Mouse (Mus musculus) midbrain, embryonic 10.5 days (tissue): ENCODE data around the gene Macf1. TPM values are rescaled to one million over a fixed set of nuclear protein-coding genes. Genes with fewer than 3 reads are reported as not detected.
A peak's percentile ranks its signal among the peaks of the same experiment; 100 is the strongest.
"Not testable (repeated sequence)": the region's sequence is repeated elsewhere in the genome, so short reads cannot be mapped to it uniquely, and the experiment has no call there.

Experiments used
- DNase-seq: peaks from one replicate; pipeline ENCODE4 v3.0.0-alpha.2; 2017; ENCODE audit warnings: low spot score
- H3K27ac ChIP-seq: fragments of 300-500 bp; sonication (generic); replicated peaks from 2 replicates; pipeline ENCODE4 v1.5.1; 2016; ENCODE audit warnings: mild to moderate bottlenecking
- H3K27me3 ChIP-seq: fragments of 300-500 bp; sonication (generic); 2 replicates; pipeline ENCODE4 v1.6.1; 2016; ENCODE audit warnings: low read depth, mild to moderate bottlenecking; ENCODE audit not compliant: poor library complexity, severe bottlenecking
- H3K36me3 ChIP-seq: fragments of 300-500 bp; sonication (generic); 2 replicates; pipeline ENCODE4 v1.6.1; 2016; ENCODE audit warnings: mild to moderate bottlenecking, moderate library complexity
- H3K4me1 ChIP-seq: fragments of 300-500 bp; sonication (generic); 2 replicates; pipeline ENCODE4 v1.6.1; 2016
- H3K4me3 ChIP-seq: fragments of 300-500 bp; sonication (generic); 2 replicates; pipeline ENCODE4 v1.5.1; 2016; ENCODE audit warnings: mild to moderate bottlenecking, moderate library complexity
- H3K9me3 ChIP-seq: fragments of 300-500 bp; sonication (generic); replicated peaks from 2 replicates; pipeline ENCODE4 v1.6.1; 2016; ENCODE audit warnings: mild to moderate bottlenecking
- WGBS: fragments of 180-500 bp; shearing (Covaris S2); methylation state at CpG from one replicate; pipeline ENCODE4 v1.1.7; 2016; 5-methylcytosine and 5-hydroxymethylcytosine counted together
- polyA plus RNA-seq: library from polyadenylated mRNA; unstranded; fragments of >200 nt; fragmentation: Nextera tagmentation; extraction: Ambion mirVana; gene quantifications from 2 replicates; pipeline ENCODE4 v1.2.1, GENCODE M21; 2016

Macf1 gene
- polyA plus RNA-seq, 1 experiment from 2014 or later = 39.2 TPM

DNA sequence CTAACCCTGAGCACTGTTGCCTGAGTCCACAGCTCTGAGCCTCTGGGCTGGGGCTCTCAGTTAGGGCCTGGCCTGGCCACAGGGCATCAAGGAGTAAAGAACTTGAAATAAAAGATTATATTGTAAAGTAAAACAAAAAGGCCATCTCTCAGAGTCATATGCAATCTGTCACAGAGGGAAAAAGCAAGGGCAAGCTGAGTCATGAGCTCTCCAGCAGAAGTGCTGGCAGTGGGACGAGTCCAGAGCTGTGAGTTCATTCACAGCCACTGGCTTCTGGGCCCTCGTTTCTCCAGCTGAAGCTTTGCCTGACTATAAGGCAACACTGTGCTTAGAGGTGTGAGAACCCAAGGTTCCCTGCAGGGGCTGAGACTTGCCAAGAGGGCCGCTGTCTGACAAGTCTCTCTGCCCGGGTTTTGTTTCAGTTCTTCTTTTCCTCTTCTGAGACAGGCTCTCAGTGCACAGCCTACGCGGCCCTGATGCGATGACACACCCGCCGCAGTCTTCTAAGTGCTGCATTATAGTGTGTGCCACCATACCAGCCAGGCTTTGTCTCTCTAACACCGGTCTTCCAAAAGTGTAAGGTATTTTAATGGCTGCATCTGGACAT is 330.8 kb downstream of the Macf1 start:
- no peaks in the 10 kb centered on the region for H3K4me1 ChIP-seq
- H3K4me3 ChIP-seq = no peak overlapping the region
- H3K27me3 ChIP-seq = no peaks in the 10 kb centered on the region
- no peak overlapping the region for H3K27ac ChIP-seq
- H3K36me3 ChIP-seq = peaks cover 99% of the 10 kb centered on the region
- no peak for DNase-seq
- WGBS = 90% methylated on average over 10 of the region's 10 CpGs
- no peaks in the 10 kb centered on the region for H3K9me3 ChIP-seq

DNA sequence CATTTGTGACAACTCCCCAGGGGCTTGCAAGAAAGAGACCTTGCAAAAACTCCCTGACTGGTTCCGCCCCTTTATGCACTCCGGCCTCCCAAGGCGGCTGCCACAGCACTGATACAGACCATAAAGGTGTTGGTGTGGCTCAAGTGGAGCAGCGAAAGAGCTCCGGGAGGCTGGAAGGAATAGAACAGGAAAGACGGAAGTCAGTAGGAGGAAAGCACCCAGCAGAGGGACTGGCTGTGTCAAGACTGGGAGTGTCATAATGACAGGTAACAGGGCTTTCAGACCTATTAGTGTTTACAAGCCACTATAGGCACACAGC is 340.7 kb downstream of the Macf1 start:
- DNase-seq = no peak
- Histone ChIP-seq H3K9me3 (no peaks in the 10 kb centered on the region), H3K36me3 (peaks cover 18% of the 10 kb centered on the region), H3K27me3 (peaks cover 61% of the 10 kb centered on the region), H3K4me1 (peaks cover 17% of the 10 kb centered on the region), H3K4me3 (peak overlapping the region; percentile 69), H3K27ac (no peak overlapping the region)
- WGBS = 5% methylated on average over 6 of the region's 6 CpGs

DNA sequence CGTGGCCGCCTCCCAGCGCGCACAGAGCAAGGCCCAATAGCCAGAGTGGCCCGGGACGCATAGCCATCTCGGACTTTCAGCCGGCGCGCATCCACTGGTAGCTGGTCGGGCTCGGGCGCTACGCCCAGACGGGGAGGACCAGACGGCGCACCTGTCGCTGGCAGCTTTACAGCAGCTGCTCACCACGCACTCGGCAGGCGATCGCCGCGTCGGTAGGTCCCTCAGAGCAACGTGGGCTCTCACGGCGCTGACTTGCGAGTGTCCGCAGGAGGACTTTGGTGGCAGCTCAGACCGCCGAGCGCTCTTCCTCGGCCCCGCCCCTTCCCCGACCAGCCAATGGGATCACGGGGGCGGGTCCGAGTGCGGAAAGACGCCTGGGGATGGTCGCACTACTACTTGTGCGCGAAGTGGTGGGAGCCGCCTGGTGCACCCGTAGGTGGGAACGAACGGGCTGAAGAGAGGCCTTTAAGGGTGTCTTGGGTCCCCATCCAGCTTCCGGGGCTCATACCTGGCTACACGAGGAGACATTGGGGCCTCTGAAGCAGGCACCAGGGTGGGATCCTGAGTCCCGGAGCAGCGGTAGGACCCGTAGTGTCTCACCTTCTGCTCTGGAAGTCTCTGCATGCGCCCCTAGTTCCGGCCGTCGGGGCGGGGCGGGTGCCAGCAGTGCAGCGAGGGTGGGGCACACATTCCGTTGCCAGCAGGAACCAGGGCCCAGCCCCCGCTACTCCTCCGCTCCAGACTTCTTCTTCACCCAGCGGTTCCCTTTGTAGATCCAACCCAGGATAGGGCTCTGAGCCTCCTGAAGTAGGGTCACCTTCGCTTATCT is 341.3 kb downstream of the Macf1 start, which contains the start of gene Bmp8a:
Gene Bmp8a (minus strand): TSS at position 611 of the 829 bp plus-strand sequence.
- Histone ChIP-seq H3K36me3 (peaks cover 12% of the 10 kb centered on the region), H3K27me3 (peaks cover 61% of the 10 kb centered on the region)

DNA sequence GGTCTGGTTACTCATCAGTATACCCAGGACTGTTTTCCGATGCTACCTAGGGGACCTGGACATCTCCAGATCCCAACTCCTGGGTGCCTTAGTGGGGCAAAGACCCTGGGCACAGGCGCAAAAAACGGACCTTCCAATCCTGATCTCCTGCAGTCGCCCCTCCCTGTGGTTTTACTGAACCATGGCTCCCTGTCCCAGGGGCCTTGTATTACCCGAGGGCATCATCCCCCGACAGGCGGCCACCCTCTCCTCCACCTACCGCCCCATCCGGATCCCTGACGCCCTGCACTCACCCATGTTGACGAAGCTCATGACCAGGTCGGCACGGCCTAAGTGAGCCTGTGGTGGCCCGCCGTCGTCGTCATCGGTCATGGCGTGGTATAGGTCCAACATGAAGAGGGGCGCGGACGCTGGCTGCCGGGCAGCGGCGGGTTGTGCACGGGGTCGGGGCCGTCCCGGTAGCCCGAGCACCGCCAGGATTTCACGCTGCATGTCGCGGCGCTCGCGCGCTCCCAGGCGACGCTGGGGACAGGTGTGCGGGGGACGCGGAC is 342.0 kb downstream of the Macf1 start:
- Histone ChIP-seq H3K4me3 (peak overlapping the region; percentile 69), H3K9me3 (no peaks in the 10 kb centered on the region), H3K27me3 (peaks cover 61% of the 10 kb centered on the region), H3K4me1 (peaks cover 17% of the 10 kb centered on the region), H3K36me3 (peaks cover 5% of the 10 kb centered on the region; the same call in 1 of the 2 replicates), H3K27ac (peak overlapping the region; percentile 6; the same call in 1 of the 2 replicates)
- DNase-seq = no peak
- 3% methylated on average over 43 of the region's 43 CpGs for WGBS

More for the DNA sequence above, 341.3 kb downstream of the Macf1 start, which contains the start of gene Bmp8a:
- DNase-seq = peak; percentile 86
- Histone ChIP-seq H3K4me3 (peak within 1 kb of the TSS; percentile 69), H3K9me3 (no peaks in the 10 kb centered on the region), H3K4me1 (peaks cover 17% of the 10 kb centered on the region), H3K27ac (peak within 1 kb of the TSS; percentile 6; the same call in 1 of the 2 replicates)
- under 1% methylated on average over 65 of the region's 65 CpGs for WGBS

DNA sequence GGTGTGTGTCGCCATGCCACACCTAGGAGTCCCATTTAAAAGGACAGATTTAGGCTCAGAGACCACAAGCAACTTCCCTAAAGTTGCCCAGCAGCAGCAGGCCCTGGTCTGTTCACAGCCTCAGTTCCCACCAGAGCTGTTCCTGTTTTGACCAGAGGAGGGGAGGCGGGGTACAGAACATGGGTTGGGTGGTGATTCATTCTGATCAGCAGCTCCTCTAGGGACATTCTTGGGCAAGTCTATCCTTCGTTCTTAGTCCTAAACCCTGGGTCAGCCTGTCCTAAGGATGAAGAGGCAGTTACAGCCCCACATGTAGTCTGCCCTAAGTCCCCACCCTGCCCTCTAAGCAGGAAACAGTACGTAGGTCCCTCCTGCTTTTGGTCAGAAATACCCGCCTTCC is 343.9 kb downstream of the Macf1 start:
- peaks cover 61% of the 10 kb centered on the region for H3K27me3 ChIP-seq
- H3K27ac ChIP-seq = no peak overlapping the region
- peaks cover 17% of the 10 kb centered on the region for H3K4me1 ChIP-seq
- WGBS = 72% methylated on average over 5 of the region's 5 CpGs
- H3K36me3 ChIP-seq = no peaks in the 10 kb centered on the region
- no peaks in the 10 kb centered on the region for H3K9me3 ChIP-seq
- no peak for DNase-seq
- no peak overlapping the region for H3K4me3 ChIP-seq

DNA sequence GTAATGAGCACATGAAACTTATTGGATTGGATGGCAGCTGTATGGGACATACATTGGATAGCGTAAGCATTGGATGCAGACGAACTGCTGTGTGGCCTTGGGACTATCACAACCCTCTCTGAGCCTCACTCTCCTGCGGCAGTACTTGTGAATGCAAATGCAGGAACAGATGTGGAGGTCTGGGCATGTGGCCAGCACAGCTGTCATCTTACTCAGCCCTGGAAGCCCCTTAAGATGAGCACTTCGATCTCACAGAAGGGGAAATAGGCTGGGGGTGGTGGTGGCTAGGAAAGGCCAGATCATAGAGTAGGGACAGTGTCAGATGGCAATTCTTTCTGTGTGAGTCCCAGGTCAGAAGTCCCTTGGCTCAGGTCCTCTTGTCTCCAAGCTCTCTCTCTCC is 346.5 kb downstream of the Macf1 start:
- Histone ChIP-seq H3K27me3 (peaks cover 38% of the 10 kb centered on the region), H3K4me3 (no peak overlapping the region), H3K4me1 (peaks cover 8% of the 10 kb centered on the region), H3K36me3 (no peaks in the 10 kb centered on the region), H3K9me3 (no peaks in the 10 kb centered on the region), H3K27ac (no peak overlapping the region)
- WGBS = 91% methylated on average over 4 of the region's 4 CpGs
- no peak for DNase-seq

DNA sequence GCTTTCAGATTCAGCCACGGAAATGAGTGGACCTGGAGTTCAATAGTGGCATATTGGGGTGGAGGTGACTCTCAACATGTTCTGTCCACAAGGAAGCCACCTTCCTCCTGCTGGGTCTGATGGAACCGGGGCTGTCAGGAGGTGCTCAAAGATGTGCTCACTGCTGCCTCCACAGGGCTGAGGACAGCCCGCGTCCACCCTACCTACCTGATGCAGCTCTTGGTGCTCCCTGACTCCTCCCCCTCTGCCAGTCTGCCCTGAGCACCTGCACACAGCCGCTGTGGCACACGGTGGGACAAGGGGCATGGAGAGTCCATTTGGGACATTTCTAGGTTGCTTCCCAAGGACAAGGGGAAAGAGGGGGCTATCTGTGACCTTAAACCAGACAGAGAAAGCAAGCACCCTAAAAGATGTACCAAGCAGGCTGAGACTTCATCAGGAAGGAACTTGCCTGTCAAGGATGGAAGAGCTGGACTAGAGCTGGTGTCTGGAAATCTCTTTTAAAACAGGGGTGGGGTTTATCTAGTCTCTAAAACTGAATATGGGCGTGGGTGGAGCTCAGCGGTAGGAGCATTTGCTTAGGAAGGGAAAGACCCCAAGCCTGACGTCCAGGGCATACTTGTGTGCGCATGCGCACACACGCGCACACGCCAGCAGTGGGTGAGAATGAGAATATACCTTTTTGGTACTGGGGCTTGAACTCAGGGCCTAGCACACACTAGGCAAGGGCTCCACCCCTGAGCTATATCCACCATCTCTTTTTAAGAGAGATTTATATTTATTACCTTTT is 348.2 kb downstream of the Macf1 start:
- WGBS = 71% methylated on average over 14 of the region's 14 CpGs
- no peak for DNase-seq
- H3K4me3 ChIP-seq = no peak overlapping the region
- no peaks in the 10 kb centered on the region for H3K4me1 ChIP-seq
- H3K27me3 ChIP-seq = peaks cover 21% of the 10 kb centered on the region
- H3K27ac ChIP-seq = no peak overlapping the region
- H3K9me3 ChIP-seq = no peaks in the 10 kb centered on the region
- no peaks in the 10 kb centered on the region for H3K36me3 ChIP-seq

DNA sequence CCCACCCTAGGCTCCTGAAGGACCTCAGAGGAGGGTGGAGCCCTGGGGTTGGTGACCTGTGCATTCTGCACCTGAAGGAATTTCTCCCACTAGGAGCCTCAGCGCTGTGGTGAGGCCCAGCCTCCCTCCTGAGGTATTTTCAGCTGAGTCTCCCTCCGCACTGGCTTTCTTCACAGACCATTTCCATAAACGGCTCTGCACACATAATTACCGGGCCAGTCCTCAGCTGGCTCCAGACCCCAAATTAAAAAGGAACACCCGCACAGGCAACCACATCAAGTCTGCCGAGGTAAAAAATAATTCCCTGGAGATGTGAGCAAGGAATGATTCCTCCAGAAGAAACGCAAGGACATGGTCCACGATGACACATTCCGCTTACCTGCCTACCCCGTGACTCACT is 348.9 kb downstream of the Macf1 start:
- peaks cover 13% of the 10 kb centered on the region for H3K27me3 ChIP-seq
- not testable (repeated sequence) for H3K4me1 ChIP-seq, H3K9me3 ChIP-seq, H3K36me3 ChIP-seq, DNase-seq, H3K27ac ChIP-seq, H3K4me3 ChIP-seq
- WGBS = 90% methylated on average over 10 of the region's 10 CpGs

DNA sequence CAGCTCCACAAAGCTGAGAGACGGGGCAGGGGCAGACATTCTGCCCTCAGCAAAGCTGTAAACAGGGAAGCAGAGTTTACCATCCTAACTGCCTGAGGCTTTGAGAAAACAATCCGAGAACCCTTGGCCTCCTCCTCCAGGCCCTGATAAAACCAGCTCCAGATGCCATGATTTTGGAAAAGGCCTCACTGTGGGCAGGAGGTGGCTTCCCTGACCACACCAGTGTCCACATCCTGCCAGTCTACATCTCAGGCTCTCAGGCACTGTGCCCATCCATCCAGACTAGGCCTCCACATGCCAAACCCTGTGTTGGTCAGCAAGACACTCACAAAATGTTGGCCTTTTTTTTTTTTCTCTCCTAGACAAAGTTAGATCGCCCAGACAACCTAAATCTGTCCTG is 350.0 kb downstream of the Macf1 start:
- H3K27ac ChIP-seq = no peak overlapping the region
- 79% methylated on average over 3 of the region's 3 CpGs for WGBS
- no peaks in the 10 kb centered on the region for H3K4me1 ChIP-seq
- H3K9me3 ChIP-seq = no peaks in the 10 kb centered on the region
- no peak for DNase-seq
- H3K36me3 ChIP-seq = no peaks in the 10 kb centered on the region
- no peak overlapping the region for H3K4me3 ChIP-seq
- H3K27me3 ChIP-seq = peaks cover 5% of the 10 kb centered on the region; the same call in 1 of the 2 replicates

DNA sequence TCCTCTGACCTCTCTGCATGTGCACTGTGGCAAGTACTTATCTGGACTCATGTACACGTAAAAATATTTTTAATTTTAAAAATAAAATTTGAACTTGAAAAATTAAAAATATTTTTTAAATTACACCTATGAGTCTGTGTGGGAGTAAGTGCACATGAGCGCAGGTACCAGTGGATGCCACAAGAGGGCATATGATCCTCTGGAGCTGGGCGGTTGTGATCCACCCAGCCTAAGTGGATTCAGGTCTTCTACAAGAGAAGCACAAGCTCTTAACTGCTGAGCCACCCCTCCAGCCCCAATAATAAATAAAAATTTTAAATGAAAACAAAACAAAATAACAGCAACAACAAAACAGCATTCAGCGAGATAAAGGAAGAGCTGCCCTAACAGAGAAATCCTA is 351.0 kb downstream of the Macf1 start:
- Histone ChIP-seq H3K4me3 (no peak overlapping the region), H3K27ac (no peak overlapping the region), H3K9me3 (no peaks in the 10 kb centered on the region), H3K27me3 (no peaks in the 10 kb centered on the region), H3K36me3 (no peaks in the 10 kb centered on the region), H3K4me1 (no peaks in the 10 kb centered on the region)
- no peak for DNase-seq
- WGBS = 94% methylated on average over 4 of the region's 4 CpGs

DNA sequence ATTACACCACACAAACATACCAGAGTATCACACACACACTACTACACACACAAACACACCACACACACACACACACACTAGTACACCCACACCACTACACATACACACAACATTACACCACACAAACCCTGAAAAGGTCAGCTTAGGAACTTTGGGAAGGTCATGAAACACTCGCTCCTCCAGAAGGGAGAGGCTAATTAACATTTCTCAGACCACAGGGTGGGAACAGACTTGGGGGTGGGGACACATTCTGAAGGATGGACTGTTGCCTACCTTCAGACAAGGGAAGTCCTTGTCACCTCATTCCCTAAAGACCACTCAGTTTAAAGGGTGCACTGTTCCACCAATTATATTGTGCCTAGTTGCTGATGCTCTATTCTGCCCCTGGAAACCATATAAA is 352.2 kb downstream of the Macf1 start:
- WGBS = 58% methylated on average over 1 of the region's 1 CpGs
- H3K27me3 ChIP-seq, H3K27ac ChIP-seq: not testable (repeated sequence)

DNA sequence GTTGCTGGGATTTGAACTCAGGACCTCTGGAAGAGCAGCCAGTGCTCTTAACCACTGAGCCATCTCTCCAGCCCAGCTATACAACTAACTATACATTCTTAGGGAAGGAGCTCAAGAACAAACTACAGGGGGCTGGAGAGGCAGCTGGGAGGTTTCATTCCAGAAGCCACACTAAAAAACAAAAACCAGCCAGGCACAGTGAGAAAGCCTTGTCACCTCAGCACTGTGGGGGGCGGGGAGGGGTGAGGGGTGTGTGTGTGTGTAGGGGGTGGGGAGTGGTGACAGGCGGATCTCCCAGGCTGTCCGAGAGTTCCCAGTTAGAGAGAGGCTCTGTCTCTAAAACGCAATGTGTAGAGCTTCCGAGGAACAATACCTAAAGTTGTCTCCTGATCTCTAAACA is 352.8 kb downstream of the Macf1 start:
- no peaks in the 10 kb centered on the region for H3K36me3 ChIP-seq
- H3K4me1 ChIP-seq = no peaks in the 10 kb centered on the region
- H3K27ac ChIP-seq = no peak overlapping the region
- DNase-seq = no peak
- no peaks in the 10 kb centered on the region for H3K9me3 ChIP-seq
- WGBS = 76% methylated on average over 5 of the region's 5 CpGs
- H3K4me3 ChIP-seq = no peak overlapping the region
- no peaks in the 10 kb centered on the region for H3K27me3 ChIP-seq

More for the DNA sequence above, 352.2 kb downstream of the Macf1 start:
- H3K9me3 ChIP-seq, H3K36me3 ChIP-seq, H3K4me3 ChIP-seq, H3K4me1 ChIP-seq, DNase-seq: not testable (repeated sequence)
